Comparison of ENCODE assay signal across 9 mouse cellular contexts in the genomic region with DNA sequence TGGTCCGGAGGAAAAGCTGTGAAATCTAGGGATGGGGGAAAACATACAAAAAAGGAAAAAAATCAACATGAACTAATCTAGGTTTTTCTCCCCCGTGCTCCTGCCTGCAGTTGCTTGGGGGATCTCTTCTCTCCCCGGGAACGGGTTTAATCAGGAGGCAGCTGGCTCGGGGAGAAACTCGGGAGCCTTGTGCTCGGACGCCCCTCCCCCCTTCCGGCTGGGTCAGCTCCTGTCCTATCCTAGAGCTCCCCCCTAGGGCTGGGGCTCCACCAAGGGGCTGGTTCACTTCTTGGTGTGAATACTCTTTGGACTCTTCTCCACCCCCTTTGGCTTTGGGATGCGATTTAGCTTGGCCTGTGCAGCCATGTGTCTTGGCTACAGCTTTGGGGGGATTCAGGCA. TPM values are rescaled to one million over a fixed set of nuclear protein-coding genes. Genes with fewer than 3 reads are reported as not detected.
A peak's percentile ranks its signal among the peaks of the same experiment; 100 is the strongest.
DNase-seq lines count a peak whose midpoint lies in the region; ATAC-seq and TF ChIP-seq lines count a peak whose summit lies in the region.
"Had no signal": no experiment of that assay in that cellular context is flagged by ENCODE, and none has a peak within 500 bp of the region (broad histone marks: within the 10 kb centered on the region; RNA-seq: fewer than 3 reads in every experiment).

No protein-coding gene starts in this region.

- peak overlapping the region; percentile 96 for H3K4me3 ChIP-seq in forebrain, embryonic 10.5 days
- peak overlapping the region; percentile 88 for H3K4me3 ChIP-seq in heart, embryonic 13.5 days
- H3K4me3 ChIP-seq in kidney, embryonic 16.5 days (ENCODE audit: low read length), result peak overlapping the region; percentile 77
- no peak overlapping the region for H3K4me3 ChIP-seq in liver, embryonic 14.5 days (ENCODE audit: insufficient read depth in 1 of 2, low read depth in 2 of 2, low read length in 2 of 2)
- peak overlapping the region; percentile 96 for H3K4me3 ChIP-seq in neural tube, embryonic 14.5 days (ENCODE audit: low read depth, low read length)

- TF ChIP-seq CTCF in liver, embryonic 14.5 days (IDR thresholded peaks at IDR 0.05; ENCODE audit: low read depth), result peak; percentile 25; the same call in 1 of the 2 replicates

- peak; percentile 47 for DNase-seq in thymus, postnatal 4 days
- no peak for DNase-seq in thymus, postnatal 25 days
- DNase-seq in forebrain, embryonic 10.5 days (ENCODE audit: extremely low spot score, low spot score), result peak; percentile 90
- DNase-seq in liver, embryonic 14.5 days (ENCODE audit: low read depth in 3 of 3, low spot score in 3 of 3), result no peak
- DNase-seq in thymus, postnatal 0 days (ENCODE audit: low spot score), result no peak

- 0% methylated on average over 10 of the region's 10 CpGs for whole genome bisulfite sequencing in forebrain, embryonic 10.5 days
- WGBS in heart, embryonic 13.5 days, result under 1% methylated on average over 10 of the region's 10 CpGs
- under 1% methylated on average over 10 of the region's 10 CpGs for WGBS in kidney, embryonic 16.5 days
- 4% methylated on average over 9 of the region's 10 CpGs for WGBS in liver, embryonic 14.5 days (ENCODE audit: insufficient replicate concordance)
- WGBS in neural tube, embryonic 14.5 days, result under 1% methylated on average over 10 of the region's 10 CpGs

- H3K36me3 ChIP-seq in forebrain, embryonic 10.5 days (replicated peaks), result peaks cover 37% of the 10 kb centered on the region
- H3K36me3 ChIP-seq in heart, embryonic 13.5 days, result no peaks in the 10 kb centered on the region
- H3K36me3 ChIP-seq in kidney, embryonic 16.5 days (ENCODE audit: insufficient read depth, low read length), result no peaks in the 10 kb centered on the region
- H3K36me3 ChIP-seq in liver, embryonic 14.5 days (replicated peaks; ENCODE audit: control insufficient read depth, insufficient read depth, low read depth), result no peaks in the 10 kb centered on the region
- H3K36me3 ChIP-seq in neural tube, embryonic 14.5 days (ENCODE audit: control insufficient read depth, insufficient read depth, low read length), result no peaks in the 10 kb centered on the region

- H3K9ac ChIP-seq in heart, embryonic 13.5 days, result peak overlapping the region; percentile 99
- peak overlapping the region; percentile 76 for H3K9ac ChIP-seq in kidney, embryonic 16.5 days (replicated peaks; ENCODE audit: low read length)
- no peak overlapping the region for H3K9ac ChIP-seq in liver, embryonic 14.5 days (replicated peaks)
- H3K9ac ChIP-seq in neural tube, embryonic 14.5 days (replicated peaks; ENCODE audit: low read depth, low read length), result peak overlapping the region; percentile 98

- no peak; the same call in 1 of the 2 replicates for ATAC-seq in heart, embryonic 13.5 days (ENCODE audit: extremely low read depth, insufficient number of reproducible peaks, low FRiP score, low TSS enrichment)
- peak; percentile 69 for ATAC-seq in kidney, embryonic 16.5 days (ENCODE audit: low FRiP score, low TSS enrichment)
- ATAC-seq in liver, embryonic 14.5 days (ENCODE audit: insufficient read depth), result no peak
- peak; percentile 32; the same call in 1 of the 2 replicates for ATAC-seq in neural tube, embryonic 14.5 days (ENCODE audit: low read depth)
- ATAC-seq: Patski had no signal

- TF ChIP-seq EP300 in liver, embryonic 14.5 days (IDR thresholded peaks at IDR 0.05; ENCODE audit: low read depth), result no peak

- peaks cover 94% of the 10 kb centered on the region for H3K4me1 ChIP-seq in forebrain, embryonic 10.5 days
- H3K4me1 ChIP-seq in heart, embryonic 13.5 days, result peaks cover 73% of the 10 kb centered on the region
- H3K4me1 ChIP-seq in kidney, embryonic 16.5 days (ENCODE audit: insufficient read depth, low read length), result peaks cover 67% of the 10 kb centered on the region
- H3K4me1 ChIP-seq in liver, embryonic 14.5 days (replicated peaks; ENCODE audit: control insufficient read depth in 2 of 2, insufficient read depth in 2 of 2, low read length in 1 of 2), result 0 out of 4 replicates have a peak, but pooled peaks cover 0 to 2% of the 10 kb centered on the region in 2 experiments
- H3K4me1 ChIP-seq in neural tube, embryonic 14.5 days (ENCODE audit: control insufficient read depth, insufficient read depth, low read length), result peaks cover 67% of the 10 kb centered on the region

- H3K4me2 ChIP-seq in heart, embryonic 13.5 days, result peak overlapping the region; percentile 99
- H3K4me2 ChIP-seq in kidney, embryonic 16.5 days (replicated peaks; ENCODE audit: low read depth, low read length), result peak overlapping the region; percentile 88
- peak overlapping the region; percentile 36 for H3K4me2 ChIP-seq in liver, embryonic 14.5 days (ENCODE audit: low read depth)
- H3K4me2 ChIP-seq in neural tube, embryonic 14.5 days (ENCODE audit: low read depth, low read length), result peak overlapping the region; percentile 84

- H3K27ac ChIP-seq in forebrain, embryonic 10.5 days, result peak overlapping the region; percentile 100
- H3K27ac ChIP-seq in heart, embryonic 13.5 days (replicated peaks), result peak overlapping the region; percentile 92
- peak overlapping the region; percentile 96 for H3K27ac ChIP-seq in kidney, embryonic 16.5 days (ENCODE audit: low read length)
- no peak overlapping the region for H3K27ac ChIP-seq in liver, embryonic 14.5 days
- H3K27ac ChIP-seq in neural tube, embryonic 14.5 days (ENCODE audit: low read depth, low read length), result peak overlapping the region; percentile 99

- H3K27me3 ChIP-seq in forebrain, embryonic 10.5 days (ENCODE audit: poor library complexity, severe bottlenecking), result peaks cover 4% of the 10 kb centered on the region; the same call in 1 of the 2 replicates
- no peaks in the 10 kb centered on the region for H3K27me3 ChIP-seq in heart, embryonic 13.5 days (replicated peaks)
- H3K27me3 ChIP-seq in kidney, embryonic 16.5 days (ENCODE audit: insufficient read depth, low read length), result no peaks in the 10 kb centered on the region
- peaks cover 55% of the 10 kb centered on the region for H3K27me3 ChIP-seq in liver, embryonic 14.5 days (ENCODE audit: control insufficient read depth, insufficient read depth, low read length)
- no peaks in the 10 kb centered on the region for H3K27me3 ChIP-seq in neural tube, embryonic 14.5 days (ENCODE audit: control insufficient read depth, insufficient read depth, low read length)
- H3K27me3 ChIP-seq: Patski had no signal

- H3K9me3 ChIP-seq in forebrain, embryonic 10.5 days, result no peaks in the 10 kb centered on the region
- H3K9me3 ChIP-seq in heart, embryonic 13.5 days, result no peaks in the 10 kb centered on the region
- H3K9me3 ChIP-seq in kidney, embryonic 16.5 days (ENCODE audit: low read length), result no peaks in the 10 kb centered on the region
- no peaks in the 10 kb centered on the region for H3K9me3 ChIP-seq in liver, embryonic 14.5 days (ENCODE audit: control insufficient read depth, low read length)
- H3K9me3 ChIP-seq in neural tube, embryonic 14.5 days (ENCODE audit: control insufficient read depth, low read length), result no peaks in the 10 kb centered on the region

RNA-seq across cellular contexts. Expression of a gene that starts 7.5 kb away (rescaled TPM):
- polyA plus RNA-seq in forebrain, embryonic 10.5 days (2016; fragmentation: Nextera tagmentation; extraction: Ambion mirVana), result 13.7 and 16.1 TPM in 2 replicates
- polyA plus RNA-seq in heart, embryonic 13.5 days (2015; fragmentation: Nextera tagmentation; extraction: Ambion mirVana), result 4.4 and 5.2 TPM in 2 replicates
- polyA plus RNA-seq in kidney, embryonic 16.5 days (2015; fragmentation: Nextera tagmentation; extraction: Ambion mirVana), result 13.2 and 14.2 TPM in 2 replicates
- polyA plus RNA-seq in liver, embryonic 14.5 days (2012; rRNA removed), result 1.5 and 1.6 TPM in 2 replicates
- polyA plus RNA-seq in liver, embryonic 14.5 days (2014; fragmentation: Nextera tagmentation; extraction: Ambion mirVana), result 0.75 and 1.2 TPM in 2 replicates
- polyA plus RNA-seq in neural tube, embryonic 14.5 days (2014; fragmentation: Nextera tagmentation; extraction: Ambion mirVana), result 17.0 and 20.8 TPM in 2 replicates
- 3.3 and 4.6 TPM in 2 replicates for polyA plus RNA-seq in thymus, postnatal 0 days (2015; fragmentation: Nextera tagmentation; extraction: Ambion mirVana)

Comparison
In these comparisons a context has a peak if more than half of its experiments do, and no peak if none do; other contexts are left out.
1. DNase-seq: peak in thymus, postnatal 4 days (single experiment) and forebrain, embryonic 10.5 days (single experiment); none in thymus, postnatal 25 days (single experiment), liver, embryonic 14.5 days (0 of 3) and thymus, postnatal 0 days (single experiment).
2. H3K4me3 ChIP-seq: peak in forebrain, embryonic 10.5 days (single experiment), heart, embryonic 13.5 days (single experiment), kidney, embryonic 16.5 days (single experiment) and neural tube, embryonic 14.5 days (single experiment); none in liver, embryonic 14.5 days (0 of 2).
3. ATAC-seq: peak in kidney, embryonic 16.5 days (single experiment) and neural tube, embryonic 14.5 days (single experiment); none in heart, embryonic 13.5 days (single experiment) and liver, embryonic 14.5 days (single experiment).
4. H3K4me2 ChIP-seq: peak in every context shown above with its lines; median percentile 99 in heart, embryonic 13.5 days; 88 in kidney, embryonic 16.5 days; 84 in neural tube, embryonic 14.5 days; 36 in liver, embryonic 14.5 days.